9 mouse cellular contexts compared by ENCODE assay signal in genomic region chr3:53974905-53975551, GRCm38 (mm10).
DNase-seq lines count a peak whose midpoint lies in the region; ATAC-seq lines count a peak whose summit lies in the region.
"Had no signal": no experiment of that assay in that cellular context is flagged by ENCODE, and none has a peak within 500 bp of the region (broad histone marks: within the 10 kb centered on the region; RNA-seq: fewer than 3 reads in every experiment).

No protein-coding gene starts in this region.

- peak; percentile 9 for DNase-seq in midbrain, embryonic 14.5 days
- peak; percentile 16 to 29 for DNase-seq in left cerebral cortex, postnatal 36 days (ENCODE audit: low spot score in 2 of 2)
- peak; percentile 5 to 23 for DNase-seq in thymus, postnatal 36 days
- DNase-seq in gastrocnemius, postnatal 10 days: no peak
- no peak for DNase-seq in testis, postnatal 14 days (ENCODE audit: low spot score)
- DNase-seq: adrenal gland, adult 2 months had no signal

- intact Hi-C loops in left cerebral cortex, postnatal 36 days (cut with DNase I): no loop called here

- H3K4me1 ChIP-seq in midbrain, embryonic 14.5 days (ENCODE audit: control insufficient read depth, insufficient read depth, low read length): 0 out of 2 replicates have a peak, but pooled peaks cover 4% of the 10 kb centered on the region
- no peaks in the 10 kb centered on the region for H3K4me1 ChIP-seq in midbrain, embryonic 15.5 days
- peaks cover 6% of the 10 kb centered on the region; the same call in 1 of the 2 replicates for H3K4me1 ChIP-seq in embryonic facial prominence, embryonic 12.5 days
- H3K4me1 ChIP-seq: midbrain, embryonic 12.5 days had no signal

- H3K27me3 ChIP-seq in midbrain, embryonic 14.5 days (ENCODE audit: control insufficient read depth, insufficient read depth, low read length): no peaks in the 10 kb centered on the region
- no peaks in the 10 kb centered on the region for H3K27me3 ChIP-seq in midbrain, embryonic 15.5 days (replicated peaks)
- peaks cover 5% of the 10 kb centered on the region; the same call in 1 of the 2 replicates for H3K27me3 ChIP-seq in embryonic facial prominence, embryonic 12.5 days
- H3K27me3 ChIP-seq: midbrain, embryonic 12.5 days had no signal

- H3K4me3 ChIP-seq in midbrain, embryonic 14.5 days (replicated peaks; ENCODE audit: low read depth, low read length): no peak overlapping the region
- H3K4me3 ChIP-seq in midbrain, embryonic 15.5 days: no peak overlapping the region
- no peak overlapping the region for H3K4me3 ChIP-seq in embryonic facial prominence, embryonic 12.5 days
- H3K4me3 ChIP-seq: midbrain, embryonic 12.5 days had no signal

- H3K9ac ChIP-seq in midbrain, embryonic 14.5 days (replicated peaks; ENCODE audit: low read length): no peak overlapping the region
- H3K9ac ChIP-seq in midbrain, embryonic 15.5 days: no peak overlapping the region
- H3K9ac ChIP-seq in embryonic facial prominence, embryonic 12.5 days: no peak overlapping the region
- H3K9ac ChIP-seq: midbrain, embryonic 12.5 days had no signal

- ATAC-seq in midbrain, embryonic 14.5 days (ENCODE audit: low FRiP score, low TSS enrichment): no peak
- ATAC-seq in midbrain, embryonic 15.5 days (replicated peaks): no peak
- ATAC-seq in embryonic facial prominence, embryonic 12.5 days (ENCODE audit: insufficient number of reproducible peaks, insufficient read depth, low FRiP score, low TSS enrichment): no peak

- no peaks in the 10 kb centered on the region for H3K36me3 ChIP-seq in midbrain, embryonic 14.5 days (ENCODE audit: control insufficient read depth, insufficient read depth, low read length)
- no peaks in the 10 kb centered on the region for H3K36me3 ChIP-seq in midbrain, embryonic 15.5 days (replicated peaks)
- no peaks in the 10 kb centered on the region for H3K36me3 ChIP-seq in embryonic facial prominence, embryonic 12.5 days
- H3K36me3 ChIP-seq: midbrain, embryonic 12.5 days had no signal

- H3K27ac ChIP-seq in midbrain, embryonic 14.5 days (replicated peaks; ENCODE audit: low read depth, low read length): no peak overlapping the region
- no peak overlapping the region for H3K27ac ChIP-seq in midbrain, embryonic 15.5 days
- 0 out of 2 replicates have a peak overlapping the region, but pooled peaks have one; percentile 17 for H3K27ac ChIP-seq in embryonic facial prominence, embryonic 12.5 days
- H3K27ac ChIP-seq: midbrain, embryonic 12.5 days had no signal

- H3K4me2 ChIP-seq in midbrain, embryonic 14.5 days (ENCODE audit: low read length): no peak overlapping the region
- H3K4me2 ChIP-seq in midbrain, embryonic 15.5 days: no peak overlapping the region
- peak overlapping the region; percentile 28 for H3K4me2 ChIP-seq in embryonic facial prominence, embryonic 12.5 days (replicated peaks)
- H3K4me2 ChIP-seq: midbrain, embryonic 12.5 days had no signal

- no peaks in the 10 kb centered on the region for H3K9me3 ChIP-seq in midbrain, embryonic 14.5 days (ENCODE audit: control insufficient read depth, low read length)
- H3K9me3 ChIP-seq in midbrain, embryonic 15.5 days: no peaks in the 10 kb centered on the region
- H3K9me3 ChIP-seq in embryonic facial prominence, embryonic 12.5 days: no peaks in the 10 kb centered on the region
- H3K9me3 ChIP-seq: midbrain, embryonic 12.5 days had no signal

- WGBS in midbrain, embryonic 14.5 days: 42% methylated on average over 10 of the region's 10 CpGs
- WGBS in midbrain, embryonic 15.5 days: 47% methylated on average over 10 of the region's 10 CpGs
- 36% methylated on average over 10 of the region's 10 CpGs for WGBS in embryonic facial prominence, embryonic 12.5 days

Comparison
In these comparisons a context has a peak if more than half of its experiments do, and no peak if none do; other contexts are left out.
1. DNase-seq: peak in midbrain, embryonic 14.5 days (single experiment), left cerebral cortex, postnatal 36 days (2 of 2) and thymus, postnatal 36 days (2 of 2); none in gastrocnemius, postnatal 10 days (single experiment) and testis, postnatal 14 days (single experiment).